Mouse (Mus musculus) kidney, adult 10 weeks (tissue): ENCODE results near the gene Myadm. TPM values are rescaled to one million over a fixed set of nuclear protein-coding genes. Genes with fewer than 3 reads are reported as not detected.

Source experiments
- polyA plus RNA-seq: library from polyadenylated mRNA; stranded (reverse); fragments of 350-450 nt; fragmentation: Illumina TruSeq; extraction: RNeasy Lipid Tissue Mini Kit (QIAGEN cat#74804); gene quantifications from one replicate; pipeline ENCODE4 v1.2.3, GENCODE M21; 2014; ENCODE audit warnings: low read depth, low replicate concordance

Gene Myadm
- 43.0 TPM for polyA plus RNA-seq

GRCm38 (mm10) chr7:3288976-3289970, at the start of gene Myadm, which contains the start of gene Prkcg:
Myadm (plus strand) TSS chr7:3289080.
Prkcg (plus strand) TSS chr7:3289179.

DNA sequence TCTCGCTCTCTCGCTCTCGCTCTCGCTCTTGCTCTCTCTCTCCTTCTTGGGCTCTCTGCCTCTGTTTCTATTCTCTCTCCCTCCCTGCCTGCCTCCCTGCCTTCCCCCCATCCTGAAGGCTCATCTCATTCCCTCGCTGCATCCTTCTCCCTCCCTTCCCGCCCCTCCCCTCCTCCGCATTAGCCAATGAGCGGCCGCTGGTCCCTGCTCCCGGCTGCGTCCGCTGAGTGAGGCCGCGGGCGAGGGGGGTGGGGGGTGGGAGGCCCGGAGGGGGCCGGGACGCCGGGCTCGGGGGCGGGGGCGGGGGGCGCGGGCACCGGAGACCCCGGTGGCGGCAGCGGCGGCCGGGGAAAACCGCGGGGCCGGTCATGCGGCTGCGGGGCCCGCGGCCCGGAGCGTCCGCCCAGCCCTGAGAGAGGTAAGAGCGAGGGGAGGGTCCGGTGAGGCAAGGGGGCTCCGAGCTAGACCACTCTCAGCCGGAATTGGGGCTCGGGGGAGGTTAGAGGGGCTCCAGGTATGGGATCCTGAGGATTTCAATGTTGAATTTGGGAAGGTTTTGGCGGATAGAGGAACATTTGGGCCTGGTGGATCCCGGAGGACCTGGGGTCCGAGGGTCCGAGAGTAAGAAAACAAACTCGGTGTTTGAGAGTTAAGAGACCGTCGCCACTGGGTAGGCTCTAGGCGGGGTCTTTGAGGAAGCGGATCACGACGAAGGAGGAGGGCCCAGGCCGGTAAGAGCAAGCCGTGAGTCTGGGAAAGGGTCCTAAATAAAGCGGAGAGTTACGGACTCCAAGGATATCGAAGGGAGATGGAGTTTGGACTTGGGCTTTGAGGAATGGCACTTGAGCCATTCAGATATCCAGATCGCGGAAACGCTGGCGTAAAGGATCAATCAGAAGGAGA, 44.0 kb downstream of the Myadm start, which contains the start of gene Cacng7:
Cacng7 (plus strand) TSS at position 337 of the 903 bp plus-strand sequence.

Other genes starting within 250 kb of the Myadm start
- not detected for gene AU018091, start 119.9 kb upstream of the Myadm start, polyA plus RNA-seq
- not detected for gene Nlrp12, start 39.3 kb upstream of the Myadm start, polyA plus RNA-seq
- not detected for gene Prkcg, start 99 bp downstream of the Myadm start, polyA plus RNA-seq
- 0.24 TPM for gene Cacng7, start 43.9 kb downstream of the Myadm start, polyA plus RNA-seq
- gene Cacng8, start 101.6 kb downstream of the Myadm start, polyA plus RNA-seq: not detected
- not detected for gene Cacng6, start 135.1 kb downstream of the Myadm start, polyA plus RNA-seq
- gene Tarm1, start 213.5 kb downstream of the Myadm start, polyA plus RNA-seq: 1.9 TPM